7 mouse cellular contexts compared by ENCODE assay signal in genomic region chr6:113047016-113047746, GRCm38 (mm10). TPM values are rescaled to one million over a fixed set of nuclear protein-coding genes. Genes with fewer than 3 reads are reported as not detected.
DNase-seq lines count a peak whose midpoint lies in the region; ATAC-seq and TF ChIP-seq lines count a peak whose summit lies in the region.

No protein-coding gene starts in this region.

- no peaks in the 10 kb centered on the region for H3K9me3 ChIP-seq in limb, embryonic 14.5 days (ENCODE audit: control insufficient read depth, low read length)

- TF ChIP-seq CTCF in embryonic fibroblast, embryonic 13.5 days (IDR thresholded peaks at IDR 0.05; ENCODE audit: borderline replicate concordance, insufficient read depth, low read length): no peak

- no peak for ATAC-seq in limb, embryonic 14.5 days (ENCODE audit: low FRiP score, low read depth)

- H3K4me1 ChIP-seq in embryonic fibroblast, embryonic 13.5 days (ENCODE audit: control insufficient read depth, insufficient read depth, low read length): peaks cover 4% of the 10 kb centered on the region
- H3K4me1 ChIP-seq in limb, embryonic 14.5 days (ENCODE audit: control insufficient read depth, insufficient read depth, low read length): peaks cover 7% of the 10 kb centered on the region

- peaks cover 29% of the 10 kb centered on the region for H3K36me3 ChIP-seq in limb, embryonic 14.5 days (ENCODE audit: control insufficient read depth, insufficient read depth, low read length)

- peak overlapping the region; percentile 93 for H3K4me2 ChIP-seq in limb, embryonic 14.5 days (replicated peaks; ENCODE audit: low read depth, low read length, severe bottlenecking)

- H3K9ac ChIP-seq in limb, embryonic 14.5 days (ENCODE audit: low read depth, low read length, severe bottlenecking): peak overlapping the region; percentile 82; the same call in 1 of the 2 replicates

- H3K27me3 ChIP-seq in limb, embryonic 14.5 days (ENCODE audit: control insufficient read depth, insufficient read depth, low read length): no peaks in the 10 kb centered on the region

- peak overlapping the region; percentile 75; the same call in 1 of the 2 replicates for H3K27ac ChIP-seq in embryonic fibroblast, embryonic 13.5 days (ENCODE audit: insufficient read depth, low read length)
- peak overlapping the region; percentile 85; the same call in 1 of the 2 replicates for H3K27ac ChIP-seq in limb, embryonic 14.5 days (replicated peaks; ENCODE audit: low read depth, low read length)

- peak; percentile 73 for DNase-seq in 416B (ENCODE audit: low read depth)
- peak; percentile 44 to 46 for DNase-seq in B cell, adult 2 months
- no peak for DNase-seq in limb, embryonic 14.5 days (ENCODE audit: low spot score)
- peak; percentile 61 to 62 for DNase-seq in spleen, postnatal 36 days (ENCODE audit: low spot score in 2 of 2)
- DNase-seq in right cerebral cortex, postnatal 36 days (ENCODE audit: low spot score in 2 of 2): no peak
- no peak for DNase-seq in frontal cortex, postnatal 25 days (ENCODE audit: low spot score in 2 of 2)

- TF ChIP-seq POLR2A in embryonic fibroblast, embryonic 13.5 days (IDR thresholded peaks at IDR 0.05; ENCODE audit: low read depth, low read length): 0 out of 2 replicates have a peak, but pooled peaks have one; percentile 45
- TF ChIP-seq POLR2A in limb, embryonic 14.5 days (IDR thresholded peaks at IDR 0.05; ENCODE audit: borderline replicate concordance, extremely low read depth, insufficient read depth, insufficient read length): no peak

- 65% methylated on average over 15 of the region's 15 CpGs for WGBS in limb, embryonic 14.5 days

- H3K4me3 ChIP-seq in embryonic fibroblast, embryonic 13.5 days (ENCODE audit: insufficient read depth, low read length): peak overlapping the region; percentile 80
- H3K4me3 ChIP-seq in limb, embryonic 14.5 days (replicated peaks; ENCODE audit: low read length): peak overlapping the region; percentile 79

RNA-seq across cellular contexts. Expression of gene Thumpd3, which starts 1.2 kb away (rescaled TPM):
- 32.1 and 33.5 TPM in 2 replicates for polyA plus RNA-seq in embryonic fibroblast, embryonic 13.5 days (2011; ENCODE audit: insufficient read length, low read depth, missing spikeins)
- 18.8 and 25.1 TPM in 2 replicates for polyA plus RNA-seq in limb, embryonic 14.5 days (2012; rRNA removed)
- polyA plus RNA-seq in limb, embryonic 14.5 days (2014; fragmentation: Nextera tagmentation; extraction: Ambion mirVana): 36.7 and 38.7 TPM in 2 replicates

RNA-seq across cellular contexts. Expression of gene Setd5, which starts 30.0 kb away (rescaled TPM):
- polyA plus RNA-seq in embryonic fibroblast, embryonic 13.5 days (2011; ENCODE audit: insufficient read length, low read depth, missing spikeins): 128 and 154 TPM in 2 replicates
- 93.8 and 103 TPM in 2 replicates for polyA plus RNA-seq in limb, embryonic 14.5 days (2012; rRNA removed)
- polyA plus RNA-seq in limb, embryonic 14.5 days (2014; fragmentation: Nextera tagmentation; extraction: Ambion mirVana): 90.2 and 93.4 TPM in 2 replicates

Comparison
In these comparisons a context has a peak if more than half of its experiments do, and no peak if none do; other contexts are left out.
1. DNase-seq: peak in 416B (single experiment), B cell, adult 2 months (2 of 2) and spleen, postnatal 36 days (2 of 2); none in limb, embryonic 14.5 days (single experiment), right cerebral cortex, postnatal 36 days (0 of 2) and frontal cortex, postnatal 25 days (0 of 2).